Mouse (Mus musculus) liver, postnatal 0 days (tissue): ENCODE measurements around the gene Hoxa6.

Experiments used
- CTCF ChIP-seq: sonication (generic); IDR thresholded peaks from 2 replicates; pipeline ENCODE4 v1.5.1; 2016; ENCODE audit warnings: antibody characterized with exemption, low read depth
- EP300 ChIP-seq: IDR thresholded peaks from 2 replicates; pipeline ENCODE4 v1.6.1; 2016; ENCODE audit warnings: antibody characterized with exemption, low read depth, mild to moderate bottlenecking

DNA sequence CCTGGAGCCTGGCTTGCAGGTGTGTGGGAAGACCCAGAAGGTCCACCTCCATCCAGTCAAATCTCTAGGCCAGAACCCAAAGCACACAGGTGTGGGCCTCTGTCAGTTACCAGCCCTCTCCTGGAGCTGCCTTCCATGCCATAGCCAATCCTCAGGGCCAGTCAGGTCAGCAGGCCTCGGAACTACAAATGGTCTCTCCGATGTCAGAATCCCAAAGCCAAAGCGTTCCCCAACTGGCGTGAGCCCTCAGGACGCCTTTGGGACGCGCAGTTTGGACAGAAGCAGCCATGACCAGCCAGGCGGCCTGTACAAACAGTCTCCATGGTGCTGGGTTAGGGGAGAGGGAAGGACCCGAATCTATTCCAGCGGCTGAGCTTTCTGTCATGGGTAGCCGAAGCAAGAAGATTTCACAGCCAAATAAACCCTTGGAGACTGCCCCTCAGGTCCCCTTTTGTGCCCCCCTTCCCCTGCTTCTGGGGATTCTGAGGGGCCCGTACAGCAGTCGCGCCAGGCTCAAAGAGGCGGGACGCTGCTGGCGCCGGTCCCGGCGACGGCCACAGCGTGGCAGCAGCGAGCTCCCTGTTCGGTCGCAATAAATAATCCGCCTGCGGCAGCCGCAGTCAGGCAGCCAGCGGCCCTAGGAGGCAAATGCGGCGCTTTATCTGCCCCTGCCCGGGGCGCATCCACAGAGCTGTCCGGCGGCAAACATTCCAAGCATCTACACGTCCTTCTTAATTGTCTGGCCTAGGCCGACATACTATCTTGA, 2.8 kb upstream of the Hoxa6 start:
- TF ChIP-seq EP300: no peak
- TF ChIP-seq CTCF: peak; percentile 75
